Mouse (Mus musculus) MEL-GATA-1-ER (cell line): ENCODE data around the gene Csf2rb2.
"Not testable (repeated sequence)": the region's sequence is repeated elsewhere in the genome, so short reads cannot be mapped to it uniquely, and the experiment has no call there.

Experiments used
- DNase-seq: peaks from one replicate; pipeline ENCODE4 v3.0.0-alpha.2; 2012; ENCODE audit warnings: low read depth; ENCODE audit errors: extremely low read depth

Gene Csf2rb2

DNA sequence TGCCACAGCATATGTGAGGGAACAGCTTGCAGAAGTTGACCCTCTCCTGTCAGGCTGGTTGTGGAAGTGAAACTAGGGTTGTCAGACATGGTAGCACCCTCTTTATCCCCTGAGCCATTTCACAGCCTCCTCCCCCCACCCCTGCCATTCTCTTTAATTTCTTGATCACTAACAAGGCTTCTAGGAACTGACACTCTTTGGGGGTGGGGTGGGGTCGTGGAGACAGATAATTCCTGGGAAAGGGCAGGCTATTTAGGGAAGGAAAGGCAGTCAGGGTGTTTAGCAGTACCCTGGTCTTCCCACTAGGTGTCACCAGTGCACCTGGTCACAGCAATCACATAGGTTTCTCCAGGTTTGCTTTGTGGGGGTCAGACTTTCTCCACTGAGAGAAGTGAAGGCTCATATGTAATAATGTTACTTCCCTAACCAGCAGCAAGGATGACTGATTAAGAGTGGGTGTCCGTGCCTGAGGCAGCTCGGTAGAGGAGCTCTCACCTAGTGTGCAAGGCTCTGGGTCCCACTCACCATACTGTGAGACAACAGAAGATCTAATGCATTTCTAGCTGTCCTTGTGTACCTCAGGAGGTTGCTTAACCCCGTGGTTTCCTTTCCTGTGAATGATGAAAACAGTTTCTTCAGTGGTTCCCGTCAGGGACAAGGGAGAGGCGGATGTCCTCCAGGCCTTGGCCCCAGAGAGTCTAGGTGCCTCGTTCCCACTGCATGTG, 48.0 kb downstream of the Csf2rb2 start:
- peak; percentile 59 for DNase-seq

DNA sequence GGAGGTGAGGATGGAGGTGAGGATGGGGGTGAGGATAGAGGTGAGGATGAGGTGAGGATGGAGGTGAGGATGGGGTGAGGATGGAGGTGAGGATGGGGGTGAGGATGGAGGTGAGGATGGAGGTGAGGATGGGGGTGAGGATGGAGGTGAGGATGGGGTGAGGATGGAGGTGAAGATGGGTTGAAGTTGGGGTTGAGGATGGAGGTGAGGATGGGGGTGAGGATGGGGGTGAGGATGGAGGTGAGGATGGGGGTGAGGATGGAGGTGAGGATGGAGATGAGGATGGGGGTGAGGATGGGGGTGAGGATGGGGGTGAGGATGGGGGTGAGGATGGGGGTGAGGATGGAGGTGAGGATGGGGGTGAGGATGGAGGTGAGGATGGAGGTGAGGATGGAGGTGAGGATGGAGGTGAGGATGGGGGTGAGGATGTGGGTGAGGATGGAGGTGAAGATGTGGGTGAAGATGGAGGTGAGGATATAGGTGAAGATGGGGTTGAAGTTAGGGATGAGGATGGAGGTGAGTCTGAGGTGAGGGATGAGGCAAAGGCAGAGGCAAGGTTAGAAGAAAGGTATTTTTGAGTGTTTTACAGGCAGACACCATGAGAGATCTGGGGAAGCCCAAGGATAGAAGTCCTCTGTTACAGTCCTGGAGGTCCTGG, 48.8 kb downstream of the Csf2rb2 start:
- DNase-seq: not testable (repeated sequence)

GRCm38 (mm10) chr15:78254751-78255150, 50.8 kb downstream of the Csf2rb2 start:
- no peak for DNase-seq

- DNase-seq: no peak
Observed at GRCm38 (mm10) chr15:78248410-78248809, 57.1 kb downstream of the Csf2rb2 start.

- no peak for DNase-seq
Observed at GRCm38 (mm10) chr15:78247659-78248058, 57.9 kb downstream of the Csf2rb2 start.

GRCm38 (mm10) chr15:78246143-78247116, 59.1 kb downstream of the Csf2rb2 start:
- no peak for DNase-seq

DNA sequence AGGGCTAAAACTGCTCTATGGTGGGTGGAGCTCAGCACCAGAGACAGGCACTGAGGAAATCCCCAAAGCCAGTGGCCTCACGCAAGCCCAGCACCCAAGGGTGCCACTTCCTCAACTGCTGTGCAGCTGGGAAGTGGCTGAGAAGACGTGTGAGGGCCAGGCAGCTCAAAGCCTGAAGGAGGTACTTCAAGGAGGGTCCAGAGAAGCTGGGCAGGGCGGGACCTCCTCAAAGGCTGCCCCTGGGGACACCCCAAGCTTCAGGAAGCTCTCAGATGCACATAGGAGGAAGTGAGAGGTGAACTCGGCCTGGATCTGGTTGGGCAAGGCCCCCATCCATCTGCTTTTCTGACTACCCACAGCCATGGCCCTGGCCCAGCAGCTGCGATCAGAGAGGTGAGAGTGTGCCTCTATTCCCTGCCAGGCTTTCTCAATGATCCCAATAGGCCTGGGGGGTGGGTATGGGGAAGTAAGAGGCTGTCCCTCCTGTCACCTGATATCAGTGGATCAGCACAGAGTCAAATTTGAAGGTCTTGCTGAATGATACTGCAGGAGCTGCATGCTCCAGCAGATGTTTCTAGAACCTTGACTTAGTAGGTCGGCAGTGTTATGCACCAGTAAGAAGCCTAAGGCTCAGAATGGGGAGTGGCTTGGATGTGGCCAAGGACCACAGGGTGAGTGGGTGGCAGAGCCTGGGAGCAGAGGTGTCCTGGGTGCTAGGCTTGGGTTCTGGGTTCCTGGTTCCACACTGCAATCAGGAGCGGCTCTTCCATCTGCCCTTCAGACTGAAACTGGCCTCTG, 60.6 kb downstream of the Csf2rb2 start, which contains the start of gene Ncf4:
TSS of gene Ncf4 (plus strand) at position 107 of the 798 bp plus-strand sequence.
- peak; percentile 57 for DNase-seq

DNA sequence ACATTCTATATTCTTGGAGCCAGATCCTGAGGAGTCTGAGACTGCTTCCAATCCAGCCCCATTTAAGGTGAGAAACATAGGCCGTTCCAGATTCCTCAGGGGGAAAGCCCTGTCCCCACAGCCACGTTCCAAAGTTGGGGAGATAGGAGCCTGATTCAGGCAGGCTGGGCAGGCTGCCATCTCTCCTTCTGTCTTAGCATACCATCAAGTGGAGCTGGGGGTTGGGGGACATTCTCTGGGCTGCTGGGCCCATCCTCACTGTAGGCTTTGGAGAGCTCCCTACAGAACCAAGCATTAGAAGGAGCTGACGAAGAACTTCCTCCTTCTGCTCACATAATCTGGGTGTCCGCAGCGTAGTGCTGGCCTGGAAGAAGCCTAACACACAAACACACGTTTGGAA, 61.7 kb downstream of the Csf2rb2 start:
- no peak for DNase-seq

DNA sequence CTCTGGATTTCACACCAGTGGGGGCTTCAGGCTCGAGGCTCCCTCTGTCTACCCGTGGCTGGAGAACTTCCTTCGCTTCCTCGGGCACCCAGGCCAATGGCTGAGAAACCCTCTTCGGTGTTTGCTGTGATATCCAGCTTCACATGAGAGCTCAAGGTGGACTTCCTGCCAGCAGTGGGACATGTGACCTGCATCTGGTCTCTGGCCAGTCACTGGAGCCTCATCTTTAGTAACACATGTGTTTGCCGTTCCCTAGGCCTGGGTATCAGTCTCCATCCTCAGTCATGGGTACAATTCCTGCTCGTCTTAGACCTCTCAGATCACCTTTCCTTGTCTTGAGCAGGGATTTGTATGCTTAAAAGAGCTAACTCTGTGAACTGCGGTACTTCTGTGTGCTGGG, 62.5 kb downstream of the Csf2rb2 start:
- no peak for DNase-seq

- DNase-seq: no peak
Observed at GRCm38 (mm10) chr15:78241335-78241734, 64.2 kb downstream of the Csf2rb2 start.

DNA sequence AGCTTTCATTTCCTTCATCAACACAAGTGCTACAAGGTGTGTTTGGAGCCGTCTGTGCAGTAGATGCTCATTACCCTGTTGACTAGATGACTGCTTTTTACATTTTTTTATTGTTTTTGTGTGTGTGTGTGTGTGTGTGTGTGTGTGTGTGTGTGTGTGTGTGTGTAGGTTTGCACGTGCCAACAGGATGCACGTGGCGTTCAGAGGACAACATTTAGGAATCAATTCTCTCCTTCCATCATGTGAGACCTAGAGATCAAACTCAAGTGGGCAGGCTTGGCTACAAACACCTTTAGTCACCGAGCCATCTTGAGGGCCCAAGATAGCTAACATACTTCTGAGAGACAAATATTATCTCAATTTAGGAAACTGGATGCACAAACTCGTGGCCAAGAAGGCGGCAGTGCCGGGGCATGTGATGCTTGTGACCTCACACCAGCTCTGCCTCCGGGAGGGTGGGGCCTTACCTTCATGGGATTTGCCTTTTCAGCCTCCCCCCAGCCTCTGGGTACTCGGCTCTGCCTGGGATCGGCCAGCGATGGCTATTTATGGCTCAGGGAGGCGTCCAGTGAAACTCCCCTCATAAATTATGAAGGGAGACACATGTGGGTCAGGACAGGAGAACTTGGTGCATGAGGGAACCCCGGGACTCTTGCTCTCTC, 65.4 kb downstream of the Csf2rb2 start:
- no peak for DNase-seq

GRCm38 (mm10) chr15:78239453-78239852, 66.1 kb downstream of the Csf2rb2 start:
- peak; percentile 58 for DNase-seq

- DNase-seq: no peak
Observed at GRCm38 (mm10) chr15:78234823-78235509, 70.6 kb downstream of the Csf2rb2 start.
